Mouse (Mus musculus): ENCODE measurements around the gene Trpc1. TPM values are rescaled to one million over a fixed set of nuclear protein-coding genes. Genes with fewer than 3 reads are reported as not detected.

Gene Trpc1
- polyA plus RNA-seq, 1 experiment from 2014 or later = 2.3 TPM

- Histone ChIP-seq H3K36me3 (0 out of 2 replicates have a peak, but pooled peaks cover 2% of the 10 kb centered on the region), H3K27ac (replicated peaks) (no peak overlapping the region), H3K9me3 (replicated peaks) (no peaks in the 10 kb centered on the region), H3K4me1 (peaks cover 6% of the 10 kb centered on the region; the same call in 1 of the 2 replicates), H3K4me3 (no peak overlapping the region), H3K27me3 (ENCODE audit: low read depth, poor library complexity, severe bottlenecking) (no peaks in the 10 kb centered on the region)
- 91% methylated on average over 6 of the region's 6 CpGs for WGBS
- DNase-seq (ENCODE audit: low spot score) = no peak
Measured at GRCm38 (mm10) chr9:95665835-95666234, 84.3 kb downstream of the Trpc1 start.

- WGBS = 83% methylated on average over 10 of the region's 10 CpGs
- no peaks in the 10 kb centered on the region for H3K36me3 ChIP-seq
- no peak overlapping the region for H3K4me3 ChIP-seq
- H3K27ac ChIP-seq (replicated peaks) = no peak overlapping the region
- H3K4me1 ChIP-seq = peaks cover 6% of the 10 kb centered on the region; the same call in 1 of the 2 replicates
- DNase-seq (ENCODE audit: low spot score) = no peak
- H3K9me3 ChIP-seq (replicated peaks) = no peaks in the 10 kb centered on the region
- no peaks in the 10 kb centered on the region for H3K27me3 ChIP-seq (ENCODE audit: low read depth, poor library complexity, severe bottlenecking)
Measured at GRCm38 (mm10) chr9:95664290-95664989, 85.7 kb downstream of the Trpc1 start.

- no peaks in the 10 kb centered on the region for H3K27me3 ChIP-seq (ENCODE audit: low read depth, poor library complexity, severe bottlenecking)
- no peaks in the 10 kb centered on the region for H3K4me1 ChIP-seq
- no peak overlapping the region for H3K27ac ChIP-seq (replicated peaks)
- H3K4me3 ChIP-seq = no peak overlapping the region
- DNase-seq (ENCODE audit: low spot score) = no peak
- 88% methylated on average over 2 of the region's 2 CpGs for WGBS
- no peaks in the 10 kb centered on the region for H3K9me3 ChIP-seq (replicated peaks)
- H3K36me3 ChIP-seq = no peaks in the 10 kb centered on the region
Measured at GRCm38 (mm10) chr9:95657941-95658340, 92.2 kb downstream of the Trpc1 start.

Other genes starting within 250 kb of the Trpc1 start
- 134 and 139 TPM in 2 replicates for gene U2surp, start 238.4 kb downstream of the Trpc1 start, polyA plus RNA-seq (2016; fragmentation: Nextera tagmentation; extraction: Ambion mirVana)
- 0.17 and 0.19 TPM in 2 replicates for gene Paqr9, start 190.7 kb downstream of the Trpc1 start, polyA plus RNA-seq (2016; fragmentation: Nextera tagmentation; extraction: Ambion mirVana)
- 2.9 and 3.2 TPM in 2 replicates for gene Pcolce2, start 112.8 kb downstream of the Trpc1 start, polyA plus RNA-seq (2016; fragmentation: Nextera tagmentation; extraction: Ambion mirVana)
- 3.2 and 5.2 TPM in 2 replicates for gene Pls1, start 94.9 kb upstream of the Trpc1 start, polyA plus RNA-seq (2016; fragmentation: Nextera tagmentation; extraction: Ambion mirVana)
- 19.4 and 20.0 TPM in 2 replicates for gene Atr, start 107.2 kb upstream of the Trpc1 start, polyA plus RNA-seq (2016; fragmentation: Nextera tagmentation; extraction: Ambion mirVana)
- gene Xrn1, start 204.4 kb upstream of the Trpc1 start, polyA plus RNA-seq (2016; fragmentation: Nextera tagmentation; extraction: Ambion mirVana) = 19.7 and 20.9 TPM in 2 replicates